Mouse (Mus musculus) spleen, adult 12 weeks (tissue): ENCODE results near the gene Sirt7.
A peak's percentile ranks its signal among the peaks of the same experiment; 100 is the strongest.

ENCODE experiments used
- DNase-seq: peaks from one replicate; pipeline ENCODE4 v3.0.0; 2022; ENCODE audit warnings: low spot score

Sirt7 gene

DNA sequence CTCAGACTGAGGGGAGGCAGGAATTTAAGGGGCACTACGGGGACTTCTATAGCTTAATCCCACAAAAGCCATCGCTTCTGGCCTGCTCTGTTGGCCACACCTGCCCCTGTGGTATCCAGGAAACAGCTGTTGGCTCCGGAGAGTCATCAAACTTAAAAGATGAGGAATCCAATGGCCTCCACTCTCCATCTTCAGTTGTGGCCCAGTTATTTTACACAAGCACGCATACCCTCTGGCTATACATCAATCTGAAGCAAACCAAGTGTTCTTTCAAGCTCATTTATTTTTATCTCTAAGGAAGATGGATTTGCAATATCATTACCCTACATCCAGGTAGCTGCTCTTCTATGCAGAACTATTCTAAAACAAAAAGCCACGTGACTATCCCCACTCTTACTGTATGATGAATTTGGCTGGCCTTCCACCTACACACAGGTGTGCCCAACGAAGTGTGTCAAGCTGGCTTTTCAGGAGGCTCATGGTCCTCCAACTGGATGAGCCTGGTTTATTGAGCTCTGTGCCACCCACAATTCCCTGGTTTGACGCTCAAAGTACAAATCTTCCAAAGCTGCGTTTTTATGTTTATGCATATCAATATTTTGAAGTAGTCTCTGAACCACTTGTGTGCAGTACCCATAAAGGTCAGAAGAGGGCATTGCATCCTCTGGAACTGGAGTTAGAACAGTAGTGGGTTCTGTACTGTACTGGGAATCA lies 42.6 kb downstream of the Sirt7 start:
- DNase-seq = peak; percentile 43

DNA sequence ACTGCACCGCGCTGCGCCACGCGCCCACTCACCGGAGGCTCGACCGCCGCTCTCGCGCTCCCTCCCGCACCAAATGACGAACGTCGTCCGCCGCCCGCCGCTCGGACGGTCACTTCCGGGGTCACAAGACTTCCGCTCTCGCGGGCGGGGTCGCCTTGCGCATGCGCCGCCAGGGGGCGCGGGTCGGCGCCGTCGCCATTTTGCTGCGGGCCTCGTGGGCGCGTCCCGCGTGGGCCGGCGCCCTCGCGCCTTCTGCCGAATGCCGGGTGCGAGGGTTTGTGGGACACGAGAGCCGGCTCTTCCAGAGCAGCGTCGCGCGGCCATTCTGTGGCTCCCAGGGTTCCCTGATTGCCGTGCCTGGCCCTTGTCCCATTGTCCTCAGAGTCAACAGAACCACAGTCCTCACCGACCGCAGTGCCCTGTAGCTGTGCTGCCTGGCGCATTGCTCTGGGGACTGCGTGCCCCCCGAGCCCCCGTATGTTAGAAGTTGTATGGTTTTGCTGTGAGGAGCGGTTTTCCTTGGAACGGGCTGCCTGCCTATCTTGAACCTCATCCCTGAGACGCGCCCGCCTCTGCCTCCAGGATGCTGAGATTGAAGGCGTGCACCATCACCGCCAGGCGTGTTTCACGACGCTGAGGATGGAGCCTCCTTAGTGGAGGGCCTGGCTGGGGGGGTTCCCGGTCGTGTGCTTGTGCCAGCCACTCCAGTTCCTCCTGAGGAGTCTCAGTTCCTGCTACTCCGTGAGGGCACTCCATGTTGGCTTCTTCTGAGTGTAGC lies 43.4 kb downstream of the Sirt7 start, which contains the start of gene Arhgdia:
TSS of gene Arhgdia (minus strand) at position 135 of the 778 bp plus-strand sequence.
- DNase-seq = peak; percentile 83

DNA sequence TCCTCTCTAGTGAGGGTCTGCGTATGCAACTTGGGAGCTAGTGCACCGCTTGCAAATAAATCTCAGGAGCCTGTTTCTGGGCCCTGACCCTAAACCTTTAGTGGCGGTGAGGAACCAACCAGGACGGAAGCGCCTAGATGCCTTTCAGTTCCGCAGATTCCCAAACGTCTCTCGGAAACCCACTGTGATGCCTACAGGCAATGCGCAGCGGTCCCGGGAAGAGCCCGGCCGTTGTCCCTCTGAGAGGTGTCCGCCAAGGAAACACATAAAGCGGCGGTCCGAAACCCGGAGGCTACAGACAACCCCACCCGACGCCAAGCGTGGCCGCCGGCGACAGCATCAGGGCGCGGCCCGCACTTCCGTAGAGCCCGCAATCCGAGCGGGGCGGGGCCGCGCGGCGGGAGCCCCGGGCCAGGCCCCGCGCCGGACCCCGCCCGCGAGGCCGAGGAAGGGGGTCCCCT lies 44.1 kb downstream of the Sirt7 start:
- DNase-seq = peak; percentile 51

DNA sequence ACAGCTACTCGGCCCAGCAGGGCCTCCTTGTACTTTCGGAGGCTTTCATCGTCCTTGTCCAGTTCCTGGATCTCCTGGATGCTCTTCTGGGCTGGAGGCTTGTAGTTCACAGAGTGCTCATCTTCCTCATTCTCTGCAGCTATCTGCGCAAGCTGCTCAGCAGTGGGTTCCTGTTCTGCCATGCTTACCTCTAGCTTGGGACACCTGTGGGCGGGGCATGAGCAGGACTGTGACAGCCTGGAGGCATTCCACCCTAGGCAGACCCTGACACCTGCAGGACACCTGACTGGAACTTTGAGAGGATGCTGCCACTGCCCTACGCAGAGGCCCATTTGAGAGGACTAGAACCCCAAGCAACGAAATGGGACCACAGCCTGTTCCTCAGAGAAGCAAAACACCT lies 44.9 kb downstream of the Sirt7 start:
- DNase-seq = no peak

DNA sequence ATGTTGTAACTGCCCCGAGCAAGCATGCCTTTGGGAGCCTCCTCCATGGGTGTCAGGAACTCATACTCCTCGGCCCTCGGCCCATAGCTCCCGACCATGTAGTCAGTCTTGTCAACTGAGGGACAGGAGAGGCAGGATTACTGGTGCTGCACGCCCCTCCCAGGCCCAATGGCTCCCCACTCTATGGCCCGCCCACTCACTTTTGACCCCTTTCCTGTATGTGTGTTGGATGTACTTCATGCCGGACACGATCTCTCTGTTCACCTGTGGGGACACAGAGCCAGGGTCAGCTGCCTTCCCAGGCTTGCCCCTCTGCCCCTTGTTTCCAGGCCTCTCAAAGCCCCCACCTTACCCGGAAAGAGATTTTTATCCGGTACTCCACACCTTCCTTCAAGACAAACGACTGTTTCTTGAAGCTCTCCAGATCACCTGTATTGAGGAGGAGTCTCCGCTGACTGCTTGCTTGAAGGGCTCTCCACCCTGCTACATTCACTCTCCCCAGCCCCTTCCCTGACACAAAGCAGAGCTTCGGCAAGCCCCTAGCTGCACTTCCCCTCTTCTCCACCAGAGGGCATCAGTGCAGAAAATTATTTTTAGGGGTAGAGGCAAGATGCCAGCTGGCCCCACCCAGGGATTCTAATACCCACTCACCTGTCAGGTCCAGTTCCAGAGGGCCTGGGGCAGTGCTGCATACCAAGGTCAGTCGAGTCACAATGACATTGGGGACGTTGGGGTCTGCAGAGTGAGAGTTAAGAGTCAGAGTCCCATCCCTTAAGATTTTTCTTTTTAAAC lies 45.5 kb downstream of the Sirt7 start:
- DNase-seq = peak; percentile 73

DNA sequence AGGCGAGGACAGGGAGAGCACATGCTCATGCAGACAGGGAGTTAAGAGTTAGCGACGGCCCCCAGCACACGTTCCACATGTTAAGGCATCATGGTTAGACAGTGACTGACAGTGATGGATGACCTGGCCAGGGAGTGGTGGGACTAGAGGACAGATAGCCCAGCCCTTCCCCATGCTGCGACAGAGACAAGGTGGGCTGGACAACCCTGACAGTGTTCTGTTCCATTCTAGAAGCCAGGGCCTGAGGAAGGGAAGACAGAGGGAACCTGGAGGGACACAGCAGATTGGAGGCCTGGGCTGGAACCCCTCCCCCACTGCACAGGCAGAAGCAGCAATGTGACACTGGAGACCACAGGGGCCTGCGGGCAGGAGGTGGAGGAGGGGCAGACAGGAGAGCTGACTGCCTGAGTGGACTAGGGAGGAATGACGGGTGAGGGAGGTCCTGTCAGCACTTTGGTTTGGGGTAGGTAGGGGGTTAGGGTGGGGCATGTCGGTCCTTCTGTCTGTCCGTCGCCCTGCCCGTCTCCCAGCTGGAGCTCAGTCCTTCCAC lies 46.3 kb downstream of the Sirt7 start:
- DNase-seq = no peak

DNA sequence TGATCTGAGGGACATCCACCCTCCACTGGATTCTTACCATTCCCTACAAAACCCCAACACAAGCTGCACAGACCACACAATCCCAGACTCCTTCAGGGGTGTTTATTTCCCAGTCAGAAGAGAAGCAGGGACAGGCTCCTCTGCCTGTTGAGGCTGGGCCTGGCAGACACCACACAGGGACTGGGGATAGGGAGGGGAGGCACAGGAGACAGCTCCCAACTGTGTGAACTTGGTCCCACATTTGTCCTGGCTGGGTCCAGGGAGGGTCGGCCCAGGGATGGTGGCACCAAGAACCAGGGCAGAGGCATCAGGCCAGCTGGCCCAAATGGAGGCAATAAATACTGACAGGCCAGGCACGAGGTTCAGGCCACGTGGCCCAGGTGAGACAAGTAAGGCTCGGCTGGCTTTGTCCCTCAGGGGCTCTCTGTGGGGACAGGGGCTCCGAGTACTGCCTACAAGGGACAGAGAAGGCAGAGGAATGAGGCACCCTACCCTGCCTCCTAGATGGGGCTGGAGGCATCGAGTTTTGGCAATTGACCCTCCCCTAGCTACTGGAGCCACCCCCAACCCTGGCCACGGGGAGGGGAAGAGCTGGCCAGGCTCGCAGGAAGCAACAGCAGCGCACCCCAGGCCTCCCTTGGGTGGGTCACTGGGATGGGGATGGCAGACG lies 46.9 kb downstream of the Sirt7 start:
- no peak for DNase-seq

DNA sequence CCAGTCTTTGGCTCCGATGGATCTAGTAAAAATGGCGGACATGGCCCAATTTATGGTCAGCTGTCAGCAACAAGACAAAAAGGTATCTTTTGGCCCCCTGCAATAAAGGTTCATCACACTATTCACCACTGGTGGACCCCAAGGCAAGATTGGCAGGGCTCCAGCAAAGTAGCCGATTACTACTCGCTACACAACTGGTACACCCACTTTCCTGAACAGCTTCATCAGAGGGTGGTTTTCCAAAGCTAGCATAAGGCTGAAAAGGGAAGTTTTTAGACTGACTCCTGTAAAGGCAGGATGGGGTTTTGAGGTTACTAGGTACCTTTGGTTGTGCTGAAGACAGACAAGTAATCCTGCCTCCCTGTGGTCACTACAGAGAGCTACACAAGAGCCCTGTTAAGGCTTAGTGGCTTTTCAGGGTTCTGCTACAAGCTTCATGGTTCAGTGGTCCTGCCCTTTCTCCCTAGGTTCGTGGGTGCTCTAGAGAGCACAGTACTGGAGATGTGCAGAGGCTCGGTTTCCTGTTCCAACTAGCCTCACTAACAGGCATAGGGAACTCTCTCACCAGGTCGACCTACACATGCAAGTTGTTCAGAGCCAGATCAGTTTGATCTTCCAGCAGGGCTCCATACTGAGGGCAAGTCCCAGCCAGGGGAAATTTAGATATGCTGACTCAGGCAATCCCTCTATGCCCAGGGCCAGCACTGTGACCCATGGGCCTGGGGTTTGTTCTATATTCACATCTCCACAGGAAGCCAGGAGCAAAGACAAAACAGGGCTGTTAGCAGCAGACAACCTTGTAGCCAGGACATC lies 47.6 kb downstream of the Sirt7 start:
- DNase-seq = no peak

DNA sequence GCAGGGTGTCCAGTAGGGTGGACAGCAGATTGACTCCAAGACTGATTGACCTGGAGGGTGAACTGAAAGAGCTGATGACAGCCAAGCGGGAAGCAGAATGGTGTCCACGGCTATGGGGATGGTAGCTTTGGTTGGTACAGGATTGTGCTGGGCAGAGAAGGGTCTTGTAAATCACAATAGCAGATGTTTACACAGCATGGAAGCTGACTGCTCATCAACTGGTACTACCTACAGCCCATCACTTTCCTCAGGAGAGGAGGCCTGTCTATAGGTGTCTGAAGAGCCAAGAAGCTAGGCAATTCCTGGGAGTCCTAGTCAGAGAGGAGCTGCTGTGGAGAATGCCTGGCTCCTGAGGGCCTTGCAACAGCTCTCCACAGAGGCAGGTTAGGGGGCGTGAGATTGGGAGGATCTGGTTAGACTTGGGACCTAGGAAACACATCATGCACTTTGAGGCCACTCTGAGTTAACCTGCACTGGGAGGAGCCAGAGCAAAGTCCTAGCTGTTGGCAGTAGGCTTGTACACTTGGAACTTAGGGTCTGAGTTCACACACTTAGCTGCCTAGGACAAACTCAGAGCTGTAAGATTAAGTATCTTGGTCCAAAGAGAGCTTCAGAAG lies 48.6 kb downstream of the Sirt7 start:
- DNase-seq = no peak

DNA sequence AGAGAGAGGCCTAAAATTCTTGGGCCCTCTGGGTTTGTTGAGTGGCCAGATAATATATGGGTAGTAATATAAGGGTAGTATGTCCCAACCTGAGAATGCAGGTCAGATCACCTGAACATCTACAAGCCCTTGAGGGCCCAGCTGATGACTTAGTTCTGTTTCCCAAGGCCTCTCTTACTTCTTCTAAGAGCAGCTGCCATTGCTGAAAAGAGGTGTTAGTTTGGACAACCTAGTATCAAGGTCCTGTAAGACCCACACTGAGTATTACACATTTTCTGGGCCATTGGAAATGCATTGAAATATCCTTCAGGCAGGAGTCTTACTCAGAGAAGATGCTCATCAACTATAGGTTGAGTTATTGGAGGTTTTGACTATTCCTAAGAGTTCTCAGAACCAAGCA lies 49.1 kb downstream of the Sirt7 start:
- no peak for DNase-seq

DNA sequence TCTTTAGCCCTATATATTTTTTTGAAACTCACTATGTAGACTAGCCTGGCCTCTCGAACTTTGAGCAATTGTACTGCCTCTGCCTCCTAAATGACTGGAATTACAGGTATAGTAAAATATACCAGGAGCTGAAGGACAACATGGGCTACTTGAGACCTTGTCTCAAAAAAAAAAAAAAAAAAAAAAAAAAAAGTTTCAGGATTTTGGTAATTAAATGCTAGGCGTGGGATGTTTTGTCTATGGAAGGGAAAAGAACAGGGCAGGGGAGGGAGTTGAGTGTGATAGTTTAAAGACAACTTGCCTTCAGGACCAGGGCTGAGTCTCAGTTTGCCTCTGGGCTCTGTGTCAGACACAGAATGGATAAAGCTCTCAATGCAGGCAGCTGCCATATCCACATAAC lies 50.0 kb downstream of the Sirt7 start:
- no peak for DNase-seq

DNA sequence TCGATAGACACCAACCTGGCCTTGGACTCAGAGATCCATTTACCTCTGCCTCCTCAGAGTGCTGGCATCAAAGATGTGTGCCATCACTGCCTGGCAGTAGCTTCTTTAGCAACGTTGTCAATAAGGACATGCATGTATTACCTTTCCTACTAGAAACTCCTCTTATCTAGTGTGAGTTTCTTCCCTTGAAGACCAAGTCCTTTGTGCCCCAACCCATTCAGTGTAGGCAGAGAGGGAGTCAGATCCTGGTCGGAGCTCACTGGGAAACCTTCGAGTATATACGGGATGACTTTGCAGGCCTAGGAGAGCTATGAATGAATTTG lies 50.8 kb downstream of the Sirt7 start:
- no peak for DNase-seq

DNA sequence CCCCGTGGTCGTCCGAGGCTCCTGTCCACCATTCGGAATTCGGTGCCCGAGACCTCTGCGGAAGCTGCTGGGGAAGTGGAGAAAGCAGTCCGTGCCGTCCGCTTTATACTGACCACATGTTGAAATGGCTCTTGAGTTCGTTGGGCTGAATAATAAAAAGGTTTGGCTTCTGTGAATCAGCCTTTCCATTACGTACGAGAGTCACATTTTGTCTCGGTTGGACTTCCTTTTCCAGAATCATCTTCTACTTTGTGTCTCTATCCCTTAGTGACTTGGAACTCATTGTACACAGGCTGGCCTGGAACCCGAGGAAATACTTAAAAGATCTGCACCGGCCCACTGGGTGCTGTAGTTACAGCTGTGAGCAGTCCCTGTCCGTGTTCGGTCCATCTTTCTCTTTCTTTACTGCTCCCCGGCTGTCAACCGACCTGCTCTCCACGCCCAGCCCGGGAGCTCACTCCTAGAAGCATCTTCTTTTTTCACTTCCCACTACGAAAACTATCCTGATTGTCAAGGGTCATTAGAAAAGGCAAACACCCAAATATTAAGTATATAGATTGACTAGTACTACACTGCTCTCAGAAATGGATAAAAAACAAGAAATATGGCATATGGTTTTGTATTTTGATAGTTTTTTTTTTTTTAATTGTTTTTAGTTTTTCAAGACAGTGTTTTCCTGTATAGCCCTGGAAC lies 51.3 kb downstream of the Sirt7 start:
- DNase-seq = no peak

DNA sequence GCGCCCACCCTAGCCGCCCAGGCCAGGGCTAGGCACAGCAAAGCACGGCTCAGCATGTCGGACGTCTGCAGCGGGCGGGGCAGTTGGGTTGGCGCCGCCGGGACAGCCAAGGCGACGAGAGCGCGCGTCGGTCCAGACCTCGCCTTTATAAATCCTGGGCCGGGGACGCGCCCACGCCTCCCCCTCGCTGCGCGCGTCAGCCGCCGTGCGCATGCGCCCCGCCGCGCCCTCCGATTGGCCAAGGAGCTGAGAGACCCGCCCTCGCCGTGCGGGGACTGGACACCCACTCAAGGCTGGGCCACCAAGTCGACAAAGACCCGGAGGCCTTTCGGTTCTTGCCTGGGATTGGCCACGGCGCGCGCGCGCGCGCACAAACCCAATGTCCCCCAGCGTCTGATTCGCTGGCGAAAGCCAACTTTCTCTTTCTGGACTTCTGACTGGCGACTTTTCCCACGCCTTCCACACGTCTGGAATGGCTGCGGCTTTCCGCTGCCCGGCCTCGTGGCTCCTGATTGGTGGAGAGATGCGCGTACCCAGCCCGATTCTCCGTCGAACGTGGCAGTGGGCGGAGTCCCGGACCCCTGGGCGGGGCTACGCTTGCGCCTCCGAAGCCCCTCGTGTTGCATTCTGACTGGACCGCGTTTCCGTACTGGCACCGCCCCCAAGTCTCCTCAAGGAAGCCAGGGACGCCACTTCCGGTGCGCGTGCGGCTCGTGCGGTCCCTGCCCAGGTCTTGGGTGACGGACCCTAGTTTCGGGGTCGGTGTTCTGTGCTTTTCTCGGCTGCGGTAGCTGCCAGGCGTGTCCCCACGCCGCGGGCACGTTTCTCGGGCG lies 52.1 kb downstream of the Sirt7 start, which contains the start of gene P4hb:
TSS of gene P4hb (minus strand) at position 502 of the 833 bp plus-strand sequence.
- DNase-seq = peak; percentile 99

DNA sequence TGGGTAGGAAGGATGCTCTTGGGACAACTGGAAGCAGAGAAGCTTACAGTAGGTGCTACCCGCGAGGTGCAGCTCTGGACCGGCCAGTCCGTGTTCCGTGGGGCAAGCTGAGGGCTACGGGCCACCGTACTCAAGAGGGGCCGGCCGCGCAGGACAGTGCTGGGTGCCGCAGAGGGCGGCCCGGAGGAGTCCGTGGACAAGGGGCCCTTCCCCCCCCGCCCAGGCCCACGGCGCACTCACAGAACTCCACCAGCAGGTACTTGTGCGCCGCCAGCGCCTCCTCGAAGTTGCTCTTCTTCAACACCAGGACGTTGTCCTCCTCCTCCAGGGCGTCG lies 52.7 kb downstream of the Sirt7 start:
- no peak for DNase-seq

DNA sequence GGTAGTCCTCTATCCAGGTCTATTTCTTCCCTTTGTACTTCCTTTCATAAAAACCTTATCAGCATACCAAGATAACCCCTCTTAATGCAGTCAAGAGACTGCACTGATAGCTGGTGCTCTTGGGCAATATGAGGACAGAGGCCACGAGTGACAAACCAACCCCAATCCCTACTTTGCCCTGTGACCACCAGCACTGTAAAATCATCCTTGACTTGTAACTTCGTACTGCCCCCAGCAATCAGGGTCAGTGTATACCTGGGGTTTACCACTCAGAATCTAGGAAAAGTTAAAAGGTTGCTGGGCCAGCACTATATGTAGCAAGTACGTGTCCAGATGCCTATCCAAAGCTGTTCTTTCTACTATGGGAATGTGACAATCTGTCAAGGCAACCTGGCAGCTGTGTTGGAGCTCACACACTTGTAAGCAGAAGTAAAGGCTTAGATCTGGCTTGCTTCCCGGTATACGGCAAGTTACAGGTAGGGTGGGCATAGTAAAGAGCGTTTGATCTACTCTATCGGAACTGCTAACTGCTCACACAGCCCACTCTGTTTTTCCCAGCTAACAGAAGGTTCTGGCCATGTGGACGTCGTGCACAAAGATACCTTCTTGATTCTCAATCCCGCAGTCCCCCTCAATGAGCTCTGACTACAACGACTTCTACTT lies 53.2 kb downstream of the Sirt7 start:
- DNase-seq = no peak

DNA sequence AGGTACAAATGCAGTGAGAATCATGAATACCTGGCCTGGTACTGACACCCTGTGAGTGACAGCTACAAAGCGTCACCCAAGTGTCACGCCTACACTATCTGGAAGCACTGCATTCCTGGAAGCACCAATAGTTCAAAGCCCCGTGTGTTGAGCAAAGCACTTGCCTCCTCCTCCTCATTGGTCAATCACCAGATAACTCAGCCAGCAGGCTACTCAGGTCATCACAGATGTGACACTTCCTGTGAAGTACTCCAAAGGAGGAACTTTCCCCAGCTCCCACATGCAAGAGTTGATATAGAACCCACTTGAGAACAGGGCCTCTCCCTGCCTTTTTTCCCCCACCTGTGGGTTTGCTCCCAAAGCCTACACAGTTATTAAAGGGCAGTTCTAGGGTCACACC lies 53.9 kb downstream of the Sirt7 start:
- no peak for DNase-seq
